Mouse (Mus musculus) R1 (cell line): Measurements from ENCODE around the gene Tmed8.

Experiments used
- DNase-seq: peaks from one replicate; pipeline ENCODE4 v3.0.0-alpha.2; 2018; ENCODE audit warnings: low read depth, low spot score

The Tmed8 gene

DNA sequence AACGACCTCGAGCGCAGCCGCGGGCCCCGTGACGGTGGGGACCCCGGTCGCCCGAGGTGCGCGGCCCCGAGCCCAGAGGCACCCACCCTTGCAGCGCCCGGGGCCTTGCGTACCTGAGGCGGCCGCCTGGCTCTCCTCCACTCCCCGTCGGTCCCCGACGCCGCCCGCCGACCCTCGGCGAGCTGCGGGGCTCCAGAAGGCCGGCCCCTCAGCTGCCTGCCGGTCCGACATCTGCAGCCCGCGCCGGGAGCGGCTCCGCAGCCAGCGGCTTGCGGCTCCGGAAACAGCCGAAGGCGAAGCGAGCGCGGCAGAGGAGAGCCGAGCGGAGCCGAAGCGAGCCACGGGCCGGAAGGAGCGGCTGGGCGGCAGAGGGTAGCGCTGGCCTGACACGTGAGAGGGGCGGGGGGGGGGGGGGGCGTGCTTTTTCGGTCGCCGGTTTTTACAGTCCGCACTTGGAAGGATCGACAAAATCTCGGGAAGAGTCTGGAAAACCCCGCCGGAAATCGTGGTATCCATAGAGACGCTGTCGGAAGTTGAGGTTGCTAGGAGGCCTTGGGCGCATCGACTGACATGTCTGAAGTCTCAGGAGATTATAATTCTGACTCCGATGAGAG, at the start of gene Tmed8:
Gene Tmed8, minus strand, starts transcription at position 482 of the 614 bp plus-strand sequence.
- peak; percentile 96 for DNase-seq

DNA sequence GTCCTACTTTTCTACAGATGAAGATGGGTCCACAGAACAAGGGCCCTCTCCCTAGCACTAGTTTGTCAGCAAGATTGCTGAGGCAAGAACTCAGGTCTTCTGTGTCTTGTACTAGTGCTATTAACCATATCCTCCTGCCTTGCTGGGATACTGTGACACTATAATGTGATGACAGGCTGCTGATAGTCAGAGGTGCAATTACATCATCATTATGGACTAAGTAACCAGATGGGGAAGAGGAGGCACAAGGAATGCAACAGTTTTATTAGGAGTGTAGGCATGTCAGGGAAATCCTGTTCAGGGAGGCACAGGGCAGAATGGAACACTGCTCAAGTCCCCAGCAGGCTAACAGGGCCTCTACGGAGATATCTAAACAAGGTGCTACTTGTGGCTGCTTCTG, 38.4 kb upstream of the Tmed8 start, which contains the start of gene Noxred1:
Gene Noxred1, minus strand, starts transcription at position 101 of the 400 bp plus-strand sequence.
- DNase-seq: no peak

DNA sequence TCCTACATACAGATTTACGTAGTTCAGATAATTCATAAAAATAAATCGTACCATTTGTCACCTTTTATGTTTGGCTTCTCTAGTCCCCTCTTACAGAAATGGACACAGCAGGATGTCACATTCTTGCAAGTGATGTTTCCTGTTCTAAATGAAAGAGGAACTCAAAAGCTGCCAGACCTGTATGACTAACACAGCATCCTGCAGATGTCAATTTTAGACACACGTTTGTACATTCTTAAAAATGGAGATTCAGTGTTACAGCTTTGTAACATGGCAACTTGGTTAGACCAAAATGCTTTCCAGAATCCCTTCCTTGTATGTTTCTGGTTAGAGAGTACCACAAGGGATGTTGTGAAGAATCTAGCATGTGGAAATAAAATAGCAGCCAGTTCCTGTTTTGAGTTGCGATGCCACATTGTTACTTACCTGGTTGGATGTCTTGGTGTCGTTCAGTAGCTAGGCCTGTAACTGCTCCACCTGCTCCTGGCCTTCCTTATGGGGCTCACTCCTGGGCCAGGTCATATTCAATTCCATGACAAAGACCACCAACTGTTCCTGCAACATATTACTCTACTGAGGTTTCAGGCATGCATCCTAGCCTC, 36.7 kb upstream of the Tmed8 start:
- DNase-seq: peak; percentile 22

DNA sequence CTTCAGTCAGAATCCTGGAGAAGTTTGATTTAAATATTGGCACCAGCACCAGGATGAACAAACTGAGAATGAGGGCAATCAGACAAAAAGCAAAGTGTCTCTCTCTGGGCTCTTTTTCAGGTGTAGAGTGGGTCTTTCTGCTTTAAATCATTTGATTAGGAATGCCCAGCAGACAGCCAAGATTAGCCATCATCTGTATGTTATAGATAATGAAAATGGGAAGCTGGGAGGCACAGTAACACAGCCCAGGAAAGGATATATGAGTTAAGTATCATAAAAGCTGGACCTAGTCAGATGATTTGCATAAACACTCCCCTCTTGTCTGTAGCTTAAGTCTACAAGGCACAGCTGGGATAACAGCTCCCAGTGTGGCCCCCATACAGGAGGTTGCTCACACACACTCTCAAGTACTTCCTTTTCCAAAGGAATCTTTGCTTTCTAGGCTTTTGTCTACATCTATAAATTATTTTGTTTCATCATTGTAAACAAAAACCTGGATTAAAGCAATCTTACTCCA, 30.2 kb upstream of the Tmed8 start:
- no peak for DNase-seq

DNA sequence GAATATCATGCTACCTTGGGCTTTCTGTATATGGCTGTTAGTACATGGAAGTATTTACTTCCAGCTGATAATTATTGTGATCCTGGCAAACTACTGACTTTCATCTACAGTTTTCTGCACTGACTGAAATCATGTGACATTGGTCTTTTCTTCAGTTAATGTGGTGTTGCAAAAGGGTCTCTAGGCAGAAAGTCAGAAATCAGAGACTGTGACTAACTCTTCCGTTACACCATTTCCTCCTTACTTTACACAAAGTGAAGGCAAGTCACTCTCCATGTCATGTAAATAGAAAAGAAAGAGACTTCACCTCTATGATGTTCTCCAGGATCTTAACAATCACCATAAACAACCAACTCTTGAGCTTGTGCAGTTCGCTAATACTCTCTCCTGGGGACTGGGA, 29.4 kb upstream of the Tmed8 start:
- DNase-seq: no peak

DNA sequence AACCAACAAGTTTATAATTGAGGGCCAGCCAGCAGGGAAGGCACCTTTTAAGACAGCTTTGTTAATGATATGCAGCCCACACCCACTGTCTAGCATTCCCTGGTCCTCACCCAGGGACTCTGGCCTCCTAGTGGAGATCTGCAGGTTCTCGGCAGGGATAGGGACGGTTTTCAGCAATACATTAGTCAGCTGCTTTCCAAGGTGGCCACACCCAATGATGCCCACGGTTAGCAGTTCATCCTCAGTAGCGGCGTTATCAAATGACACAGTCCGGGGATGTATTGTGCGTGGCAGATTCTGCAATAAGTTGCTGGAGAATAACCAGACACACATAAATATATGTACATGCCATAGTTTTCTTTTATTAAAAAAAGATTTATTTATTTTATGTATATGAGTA, 26.5 kb upstream of the Tmed8 start:
- DNase-seq: peak; percentile 86

DNA sequence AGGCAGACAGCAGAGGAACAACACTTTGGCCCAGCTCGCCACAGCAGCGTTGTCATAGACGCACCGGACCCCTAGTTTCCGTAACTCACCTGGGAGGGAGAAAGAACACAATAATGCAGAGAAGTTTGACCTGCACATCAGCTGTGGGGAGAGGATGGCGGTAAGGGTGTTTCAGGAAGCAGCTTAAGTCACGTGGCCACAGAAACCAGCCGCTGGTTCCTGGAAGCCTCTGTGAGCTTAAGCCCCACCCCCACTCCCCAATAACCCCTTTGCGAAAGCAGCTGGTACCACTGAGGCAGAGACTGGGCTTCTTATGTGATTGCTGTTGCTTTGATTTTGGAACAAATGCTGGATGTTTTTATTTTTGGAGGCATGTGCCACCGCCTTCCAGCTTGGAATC, 24.7 kb upstream of the Tmed8 start:
- peak; percentile 85 for DNase-seq

DNA sequence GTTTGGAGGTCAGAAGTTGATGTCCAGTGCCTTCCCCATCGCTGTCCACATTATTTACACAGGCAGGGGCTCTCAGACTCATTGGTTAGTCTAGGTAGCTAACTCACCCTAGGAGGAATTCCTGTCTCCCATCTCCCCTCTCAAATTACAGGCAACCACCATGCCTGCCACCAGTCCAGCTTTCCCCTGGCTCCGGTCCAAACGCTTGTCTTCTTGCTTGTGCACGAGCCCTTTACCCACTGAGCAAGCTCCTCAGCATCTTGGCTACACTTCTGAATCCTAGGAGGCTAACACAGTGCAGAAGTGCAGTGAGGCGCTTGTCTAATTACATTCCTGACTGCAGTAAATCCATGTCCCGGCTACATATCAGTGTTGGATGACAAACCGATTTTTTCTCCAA, 19.1 kb upstream of the Tmed8 start:
- no peak for DNase-seq

DNA sequence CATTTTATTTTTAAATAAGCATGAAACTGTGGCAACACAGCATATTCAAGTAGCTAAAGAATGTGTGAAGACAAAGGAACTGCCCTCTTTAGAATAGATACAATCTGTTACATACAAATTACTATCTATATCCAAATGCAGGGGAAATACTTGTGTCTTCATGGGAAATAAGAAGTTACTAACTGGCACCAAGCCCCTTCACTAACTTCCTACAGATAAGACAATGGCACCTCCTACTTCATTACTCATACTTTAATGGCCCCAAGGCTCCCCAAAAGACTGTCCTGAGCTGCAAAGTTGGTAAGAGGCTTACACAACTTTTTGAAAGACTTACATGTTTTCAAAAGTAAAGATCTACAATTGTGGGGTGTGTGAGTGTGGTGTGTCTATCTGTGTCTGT, 17.3 kb upstream of the Tmed8 start:
- DNase-seq: no peak

DNA sequence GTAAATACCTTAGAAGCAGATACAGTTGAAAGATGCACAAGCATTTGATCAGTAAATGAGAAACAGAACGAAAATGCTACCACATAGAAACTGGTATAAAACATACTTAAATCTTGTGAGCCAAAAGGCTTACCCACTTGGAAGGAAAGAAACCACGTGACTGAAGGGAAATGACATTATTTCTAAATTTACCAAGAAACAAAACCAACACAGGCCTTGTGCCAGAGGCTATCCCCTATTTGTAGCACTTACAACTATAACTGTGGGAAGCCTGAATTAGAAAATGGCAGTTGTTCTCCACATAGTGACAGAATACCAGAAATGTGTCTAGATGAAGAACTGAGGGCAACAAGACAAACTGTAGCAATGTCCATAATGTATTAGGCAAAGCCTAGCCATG, 15.8 kb upstream of the Tmed8 start:
- no peak for DNase-seq

DNA sequence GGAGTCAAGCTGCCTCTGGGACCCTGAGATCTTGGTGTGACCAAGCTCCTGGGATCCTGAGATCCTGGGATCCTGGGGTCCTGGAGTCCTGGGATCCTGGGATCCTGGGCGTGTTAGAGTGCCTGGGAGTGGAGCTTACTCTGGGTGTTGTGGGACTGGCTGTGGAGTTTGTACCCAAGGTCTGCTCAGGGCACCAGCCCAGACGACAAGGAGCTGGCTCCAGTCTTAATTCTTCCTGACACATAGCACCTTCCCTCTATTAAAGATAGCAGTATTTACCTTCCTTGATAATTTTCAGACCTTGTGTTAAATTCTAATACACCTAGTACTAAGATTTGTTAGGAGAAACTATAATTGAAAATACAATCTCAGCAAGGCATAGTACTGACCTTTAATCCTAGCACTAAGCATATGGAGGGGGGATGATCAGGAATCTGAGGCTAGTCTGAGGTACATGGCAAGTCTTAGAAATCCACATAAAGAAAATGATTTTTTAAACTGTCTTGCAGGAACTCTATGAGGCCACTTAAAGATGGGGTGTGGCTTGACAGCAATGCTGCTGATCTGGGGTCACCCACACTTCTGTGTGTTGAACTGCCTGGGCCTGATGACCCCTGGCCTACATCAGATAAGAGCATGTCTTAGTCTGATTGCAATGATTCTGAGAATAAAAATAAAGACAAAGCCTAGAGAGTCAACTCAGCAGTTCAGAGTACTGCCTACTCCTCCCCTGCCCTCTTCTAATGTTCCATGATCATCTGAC, 12.8 kb upstream of the Tmed8 start:
- no peak for DNase-seq

DNA sequence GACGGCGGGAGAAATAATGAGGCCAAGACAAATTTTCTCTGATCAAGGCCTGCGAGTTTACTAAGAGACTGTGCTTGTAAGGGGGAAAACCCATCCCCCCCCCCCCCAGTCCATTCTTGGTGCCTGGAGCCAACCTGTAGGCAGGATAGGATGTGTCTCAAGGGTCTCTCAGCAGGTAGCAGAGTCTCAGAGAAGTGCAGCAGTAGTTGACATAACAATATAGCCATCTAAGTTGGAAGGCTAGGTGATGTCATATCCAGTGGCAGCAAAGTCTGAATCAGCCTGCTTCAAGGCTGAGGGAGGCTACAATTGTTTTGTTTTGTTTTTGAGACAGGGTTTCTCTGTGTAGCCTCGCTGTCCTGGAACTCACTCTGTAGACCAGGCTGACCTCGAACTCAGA, 5.5 kb upstream of the Tmed8 start:
- DNase-seq: peak; percentile 69

DNA sequence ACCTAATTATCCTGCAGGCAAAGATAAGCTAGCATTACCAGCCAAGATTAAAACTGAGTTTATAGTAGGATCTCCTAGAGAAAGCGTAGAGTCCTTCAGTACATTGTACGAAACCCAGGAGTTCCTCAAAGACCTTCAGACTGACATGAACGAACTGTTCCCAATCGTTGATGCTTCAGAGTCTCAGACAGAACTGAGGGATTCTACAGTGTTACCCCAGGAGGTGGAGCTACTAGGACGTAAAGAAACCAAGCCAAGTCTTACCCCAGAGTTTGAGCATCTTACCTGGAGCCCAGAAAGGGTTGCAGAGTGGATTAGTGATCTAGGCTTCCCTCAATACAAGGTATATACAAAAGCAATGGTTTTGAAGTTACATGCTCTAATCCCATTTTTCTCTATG, 1.4 kb upstream of the Tmed8 start:
- DNase-seq: no peak

DNA sequence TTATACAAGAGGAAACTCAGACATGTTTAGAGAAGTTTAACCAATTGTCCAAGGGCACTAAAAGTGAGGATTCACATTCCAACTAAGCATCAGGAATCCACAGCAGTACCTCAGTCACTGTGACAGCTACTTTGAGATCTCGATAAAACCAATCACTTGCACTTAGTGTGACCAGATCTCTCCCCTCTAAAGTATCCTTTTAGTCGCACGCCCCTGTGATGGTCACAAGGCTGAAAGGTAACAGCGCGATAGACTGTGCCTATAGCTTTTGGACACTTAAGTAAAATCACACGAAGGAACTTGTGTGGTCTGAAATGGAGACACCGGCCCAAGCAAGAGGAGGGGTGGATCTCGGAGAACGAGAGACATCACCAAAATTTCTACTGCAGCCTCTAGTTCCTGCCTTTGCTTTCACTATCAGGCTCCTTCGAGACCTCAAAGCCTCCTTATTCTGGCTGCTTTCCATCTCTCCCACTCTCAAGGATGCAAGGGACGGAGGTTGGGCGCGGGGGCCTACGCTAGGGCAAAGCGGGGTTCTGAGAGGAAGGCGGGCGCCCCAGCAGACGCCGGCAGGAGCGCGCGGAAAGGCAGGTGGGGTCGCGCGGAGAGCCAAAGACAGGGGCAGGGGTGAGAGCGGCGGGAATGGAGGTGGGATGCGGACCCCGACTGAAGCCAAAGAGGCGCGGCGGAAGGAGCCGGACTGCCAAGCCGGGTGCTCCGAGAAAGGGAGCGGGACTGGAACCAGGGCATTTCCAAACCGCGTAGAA, 865 bp downstream of the Tmed8 start, which contains the start of gene Samd15:
Gene Samd15, plus strand, starts transcription at position 518 of the 767 bp plus-strand sequence.
- DNase-seq: peak; percentile 73

DNA sequence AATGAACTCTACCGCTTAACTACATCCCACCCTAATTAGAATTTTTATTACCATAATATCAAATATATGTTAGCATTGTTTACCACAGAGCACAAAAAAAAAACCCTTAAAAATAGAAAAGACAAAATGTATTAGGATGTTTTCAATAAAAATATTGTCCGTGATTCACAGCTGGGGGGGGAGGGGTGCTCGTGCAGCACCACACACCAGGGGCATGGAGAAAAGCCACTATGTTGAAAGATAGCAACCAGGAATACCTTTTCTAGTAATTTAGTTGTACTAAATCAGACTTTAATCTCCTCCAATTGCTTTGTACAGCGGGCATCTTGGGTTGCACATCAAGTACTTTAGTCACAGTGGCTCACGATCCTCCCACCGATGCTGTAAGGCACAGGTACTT, 1.5 kb downstream of the Tmed8 start:
- DNase-seq: no peak

DNA sequence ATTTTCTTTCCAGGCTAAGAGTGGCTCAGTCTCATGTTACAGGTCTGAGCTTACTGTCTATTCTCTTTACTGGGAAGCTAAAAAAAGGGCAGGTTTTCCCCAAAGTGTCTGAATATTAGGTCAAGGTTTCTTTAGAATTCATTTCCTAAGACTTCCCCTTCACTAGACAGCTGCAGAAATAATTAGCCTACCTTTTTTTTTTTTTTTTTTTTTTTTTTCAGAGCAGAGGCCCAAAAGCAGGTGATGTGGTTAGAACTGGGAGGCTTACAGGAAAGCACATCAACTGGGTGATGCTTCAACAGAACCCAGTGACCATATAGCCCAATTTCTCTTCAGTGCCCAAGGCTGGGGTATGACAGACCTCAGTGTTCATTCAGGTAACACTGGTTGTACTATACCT, 3.9 kb downstream of the Tmed8 start:
- DNase-seq: no peak

DNA sequence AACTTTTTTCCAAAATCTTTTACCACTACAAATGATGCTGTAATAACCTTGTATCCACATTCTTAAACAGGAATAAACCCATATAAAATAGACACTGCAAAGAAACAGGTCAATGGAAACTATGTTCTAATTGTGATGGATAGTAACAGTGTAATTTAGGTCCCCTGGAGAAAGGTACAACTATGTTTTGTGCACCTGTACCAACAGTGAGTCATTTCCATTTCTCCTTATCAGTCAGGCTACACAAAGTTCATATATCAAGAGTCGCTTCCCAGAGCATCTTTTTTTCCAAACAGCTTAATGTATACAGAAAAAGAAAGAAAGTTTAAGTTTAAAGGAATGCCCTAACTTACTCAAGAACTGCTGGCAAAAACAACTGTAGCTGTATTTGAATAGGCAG, 5.2 kb downstream of the Tmed8 start:
- no peak for DNase-seq

DNA sequence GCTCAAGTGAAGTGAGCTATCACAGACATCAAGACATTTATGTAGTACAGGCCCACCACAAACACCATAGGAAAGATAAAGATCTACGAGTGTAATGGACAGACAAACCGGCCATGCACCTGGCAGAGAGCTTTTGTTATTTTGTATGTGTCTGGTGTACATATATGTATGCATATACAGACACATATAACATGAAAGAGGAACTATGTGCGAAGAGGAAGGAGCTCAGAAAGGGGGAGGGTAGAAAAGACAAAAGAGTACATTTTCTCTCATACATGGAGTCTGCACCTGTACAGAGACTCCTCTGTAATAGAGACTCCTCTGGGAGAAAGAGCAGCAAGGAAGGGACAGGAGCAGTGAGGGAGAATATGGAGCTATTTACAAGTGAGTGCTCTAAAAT, 7.2 kb downstream of the Tmed8 start:
- DNase-seq: no peak

DNA sequence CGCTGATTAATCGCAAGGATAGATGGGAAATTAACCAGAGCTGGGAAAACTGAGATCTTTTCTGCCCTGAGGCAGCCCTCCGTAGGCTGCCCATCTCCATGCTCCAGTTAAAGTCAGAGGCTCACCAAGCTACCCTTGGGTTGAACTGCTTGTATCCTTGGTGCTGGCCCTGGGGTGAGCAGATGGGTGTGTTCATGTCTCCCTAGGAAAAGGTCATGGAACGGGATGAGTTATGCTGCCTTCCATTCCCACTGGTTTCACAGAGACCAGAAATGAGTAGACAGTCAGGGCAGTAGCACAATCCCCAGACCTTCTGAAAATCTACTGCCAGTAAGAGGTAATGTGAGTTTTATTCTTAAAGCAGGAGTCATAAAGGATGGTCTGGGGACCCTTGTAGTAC, 22.6 kb downstream of the Tmed8 start:
- no peak for DNase-seq

DNA sequence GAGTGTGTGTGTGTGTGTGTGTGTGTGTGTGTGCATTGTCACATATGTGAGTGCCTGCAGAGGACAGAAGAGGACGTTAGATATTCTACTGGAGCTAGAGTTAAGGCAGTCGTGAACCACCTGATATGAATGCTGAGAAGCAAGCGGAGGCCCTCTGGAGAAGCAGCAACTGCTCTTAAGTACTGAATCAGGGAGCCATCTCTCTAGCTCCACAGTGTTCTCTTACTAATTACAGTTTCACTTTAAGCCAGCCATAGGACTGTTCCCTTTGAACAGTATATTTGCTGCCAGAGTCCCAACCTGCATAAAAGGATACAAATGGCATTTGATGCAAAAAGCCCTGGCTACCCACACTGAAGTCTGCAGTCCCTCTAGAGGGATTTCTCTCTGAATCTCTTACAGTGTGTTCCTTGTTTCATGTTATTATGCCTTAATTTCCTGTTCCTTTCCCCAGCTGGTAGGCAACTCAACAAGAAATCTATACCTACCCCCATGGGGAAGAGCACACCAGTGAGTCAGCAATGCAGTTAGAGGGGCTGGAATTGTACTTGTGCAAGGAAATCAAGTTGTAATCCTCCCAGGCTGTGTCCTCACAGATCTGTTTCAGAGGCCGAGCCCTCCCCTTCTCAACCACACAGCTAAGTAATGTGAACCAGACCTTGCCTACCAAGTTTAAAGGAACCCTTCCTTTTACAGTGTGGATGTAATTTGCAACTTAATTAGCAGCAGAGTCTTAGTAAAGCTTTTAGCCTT, 24.9 kb downstream of the Tmed8 start:
- no peak for DNase-seq

DNA sequence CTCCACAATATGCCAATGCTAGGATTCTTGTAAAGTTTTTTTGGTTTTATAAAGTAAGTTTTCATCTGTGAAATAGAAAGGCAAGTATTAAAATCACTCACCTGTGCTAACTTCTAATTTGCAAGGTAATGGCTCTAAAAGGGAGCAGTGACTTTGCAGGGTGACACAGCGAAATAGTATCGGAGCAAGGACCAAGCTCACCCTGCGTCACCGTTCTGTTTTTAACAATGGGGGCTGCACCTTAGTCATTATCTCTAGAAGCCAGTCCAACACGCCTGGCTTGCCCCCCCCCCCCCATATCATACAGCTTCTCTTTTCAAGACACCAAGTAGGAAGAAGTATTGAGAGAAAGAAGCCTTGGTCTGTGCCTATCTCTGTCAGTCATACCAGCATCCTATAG, 39.4 kb downstream of the Tmed8 start:
- no peak for DNase-seq
